Mouse (Mus musculus) liver, adult 2 months (tissue): Measurements from ENCODE around the gene AI837181.

Source experiments
- CTCF ChIP-seq: fragments of 200-500 bp; IDR thresholded peaks from 2 replicates; pipeline ENCODE4 v1.5.1; 2011; ENCODE audit warnings: low read depth, low read length, control low read depth
- POLR2A ChIP-seq: fragments of 200-500 bp; IDR thresholded peaks from 2 replicates; pipeline ENCODE4 v1.6.1; 2011; ENCODE audit warnings: low read length, control low read depth; ENCODE audit not compliant: insufficient read depth; ENCODE audit errors: extremely low read depth

DNA sequence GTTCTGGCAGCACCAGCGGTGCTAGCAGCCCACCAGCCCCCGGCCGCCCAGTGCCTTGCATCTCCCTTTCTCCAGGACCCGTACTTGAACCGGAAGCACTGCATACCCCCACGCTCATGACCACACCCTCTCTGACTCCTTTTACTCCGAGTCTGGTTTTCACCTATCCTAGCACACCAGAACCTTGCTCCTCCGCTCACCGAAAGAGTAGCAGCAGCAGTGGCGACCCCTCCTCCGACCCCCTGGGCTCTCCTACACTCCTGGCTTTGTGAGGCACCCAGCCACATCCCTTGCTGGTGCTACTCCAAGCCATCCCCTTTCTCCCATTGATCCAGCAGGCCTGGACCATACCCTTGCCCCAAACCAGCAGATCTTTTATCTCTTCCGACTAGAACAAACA, 30.1 kb downstream of the AI837181 start:
- TF ChIP-seq POLR2A (no peak), CTCF (no peak)
